ENCODE assay signal across 13 mouse cellular contexts in the genomic region with DNA sequence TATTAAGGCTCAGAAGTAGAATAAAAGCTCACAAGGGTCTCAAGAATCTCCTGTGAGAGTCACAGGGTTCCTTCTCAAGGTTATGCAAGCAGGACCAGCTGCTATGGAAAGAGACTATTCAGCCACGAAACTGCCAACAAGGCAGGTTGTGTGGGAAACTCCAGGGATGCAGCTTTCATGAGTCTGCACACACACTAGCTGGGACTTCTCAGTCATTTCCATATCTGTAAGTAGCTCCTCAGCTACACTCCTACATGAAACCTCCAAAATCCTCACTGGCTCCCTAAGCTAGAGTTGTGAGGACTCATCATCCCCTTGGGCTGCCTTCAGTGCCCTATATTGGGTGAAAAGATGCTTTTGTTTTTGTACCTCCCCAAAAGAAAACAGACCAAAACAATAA.
"Had no signal": no experiment of that assay in that cellular context is flagged by ENCODE, and none has a peak within 500 bp of the region (broad histone marks: within the 10 kb centered on the region; RNA-seq: fewer than 3 reads in every experiment).

No protein-coding gene starts in this region.

- DNase-seq: kidney, adult 11 months; kidney, adult 8-10 months; kidney, postnatal 10 days; kidney, postnatal 36 days; layer of hippocampus, postnatal 36 days; left cerebral cortex, postnatal 4 days; liver, postnatal 0 days; lung, embryonic 14.5 days; spleen, adult 18-20 months; thymus, adult 18-20 months; thymus, postnatal 36 days had no signal

- ATAC-seq: liver, postnatal 0 days; lung, postnatal 0 days; midbrain, embryonic 15.5 days had no signal
